Mouse (Mus musculus) lung, adult 10 weeks (tissue): ENCODE data around the gene Il5. TPM values are rescaled to one million over a fixed set of nuclear protein-coding genes. Genes with fewer than 3 reads are reported as not detected.

Experiments
- polyA plus RNA-seq: library from polyadenylated mRNA; stranded (reverse); fragments of 350-450 nt; fragmentation: Illumina TruSeq; extraction: RNeasy Lipid Tissue Mini Kit (QIAGEN cat#74804); gene quantifications from one replicate; pipeline ENCODE4 v1.2.3, GENCODE M21; 2014; ENCODE audit warnings: low read depth, low replicate concordance; ENCODE audit not compliant: insufficient read depth

The Il5 gene
- polyA plus RNA-seq = not detected

GRCm38 (mm10) chr11:53720715-53721114, at the start of gene Il5:
Il5 (plus strand) TSS chr11:53720794.

GRCm38 (mm10) chr11:53706934-53707717, 13.5 kb upstream of the Il5 start, which contains the start of gene Rad50:
Rad50 (minus strand) TSS chr11:53707319.

GRCm38 (mm10) chr11:53769760-53770124, 49.1 kb downstream of the Il5 start, which contains the start of gene Irf1:
Irf1 (plus strand) TSS chr11:53770014.

GRCm38 (mm10) chr11:53773087-53773486, 52.5 kb downstream of the Il5 start, which contains the start of gene Gm17334:
Gm17334 (minus strand) TSS chr11:53773187.

Other genes starting within 250 kb of the Il5 start
- not detected for gene Gm9945, start 240.6 kb upstream of the Il5 start, polyA plus RNA-seq
- gene Sowaha, start 240.5 kb upstream of the Il5 start, polyA plus RNA-seq = 0.29 TPM
- gene Sept8, start 201.5 kb upstream of the Il5 start, polyA plus RNA-seq = 21.4 TPM
- 6.5 TPM for gene Kif3a, start 153.4 kb upstream of the Il5 start, polyA plus RNA-seq
- gene Il4, start 102.1 kb upstream of the Il5 start, polyA plus RNA-seq = not detected
- gene Il13, start 86.1 kb upstream of the Il5 start, polyA plus RNA-seq = not detected
- gene Rad50, start 13.5 kb upstream of the Il5 start, polyA plus RNA-seq = 6.2 TPM
- 67.9 TPM for gene Irf1, start 49.2 kb downstream of the Il5 start, polyA plus RNA-seq
- 2.8 TPM for gene Gm17334, start 52.4 kb downstream of the Il5 start, polyA plus RNA-seq
- gene Gm12216, start 138.5 kb downstream of the Il5 start, polyA plus RNA-seq = 18.5 TPM
- gene Slc22a5, start 170.9 kb downstream of the Il5 start, polyA plus RNA-seq = 15.4 TPM